Mouse (Mus musculus) heart, adult 2 months (tissue): ENCODE results near the gene Ccndbp1.
A peak's percentile ranks its signal among the peaks of the same experiment; 100 is the strongest.

Experiments
- CTCF ChIP-seq: fragments of 200-600 bp; IDR thresholded peaks from 2 replicates; pipeline ENCODE4 v1.8.1; 2022; ENCODE audit warnings: antibody characterized with exemption, mild to moderate bottlenecking, moderate library complexity
- EP300 ChIP-seq: fragments of 200-500 bp; IDR thresholded peaks from 2 replicates; pipeline ENCODE4 v1.6.1; 2011; ENCODE audit warnings: low read depth, low read length, control low read depth; ENCODE audit not compliant: insufficient read depth
- POLR2A ChIP-seq: fragments of 200-500 bp; IDR thresholded peaks from 2 replicates; pipeline ENCODE4 v1.6.1; 2011; ENCODE audit warnings: mild to moderate bottlenecking, low read depth, low read length, control low read depth; ENCODE audit not compliant: insufficient read depth

GRCm38 (mm10) chr2:120970559-120971080, 37.6 kb upstream of the Ccndbp1 start, which contains the start of gene Ubr1:
- TF ChIP-seq CTCF (peak; percentile 29; the same call in 1 of the 2 replicates), POLR2A (peak; percentile 97), EP300 (peak; percentile 48; the same call in 1 of the 2 replicates)
